Mouse (Mus musculus) intestine, embryonic 16.5 days (tissue): ENCODE data around the gene Prkca. TPM values are rescaled to one million over a fixed set of nuclear protein-coding genes. Genes with fewer than 3 reads are reported as not detected.

Experiments
- ATAC-seq: fragments of 200-750 bp; cut with Nextera tagmentation; 2 replicates; pipeline ENCODE4 v1.8.0; 2017; ENCODE audit warnings: moderate TSS enrichment, moderate library complexity
- H3K27ac ChIP-seq: fragments of 300-500 bp; sonication (generic); 2 replicates; pipeline ENCODE4 v1.5.1; 2014; ENCODE audit warnings: mild to moderate bottlenecking, low read length
- H3K27me3 ChIP-seq: fragments of 300-500 bp; sonication (generic); replicated peaks from 2 replicates; pipeline ENCODE4 v1.6.1; 2014; ENCODE audit warnings: low read length, control low read depth, mixed read lengths; ENCODE audit not compliant: control insufficient read depth, insufficient read depth
- H3K36me3 ChIP-seq: fragments of 300-500 bp; sonication (generic); 2 replicates; pipeline ENCODE4 v1.6.1; 2014; ENCODE audit warnings: low read length, control low read depth; ENCODE audit not compliant: control insufficient read depth, insufficient read depth
- H3K4me1 ChIP-seq: fragments of 300-500 bp; sonication (generic); 2 replicates; pipeline ENCODE4 v1.6.1; 2014; ENCODE audit warnings: low read length, control low read depth, mixed read lengths; ENCODE audit not compliant: control insufficient read depth, insufficient read depth
- H3K4me2 ChIP-seq: fragments of 300-500 bp; sonication (generic); 2 replicates; pipeline ENCODE4 v1.6.1; 2014; ENCODE audit warnings: low read depth, low read length, control low read depth
- H3K4me3 ChIP-seq: fragments of 300-500 bp; sonication (generic); 2 replicates; pipeline ENCODE4 v1.5.1; 2014; ENCODE audit warnings: mild to moderate bottlenecking, low read length
- H3K9ac ChIP-seq: fragments of 300-500 bp; sonication (generic); 2 replicates; pipeline ENCODE4 v1.6.1; 2014; ENCODE audit warnings: low read depth, low read length
- H3K9me3 ChIP-seq: fragments of 300-500 bp; sonication (generic); 2 replicates; pipeline ENCODE4 v1.6.1; 2016; ENCODE audit warnings: low read length, control low read depth; ENCODE audit not compliant: control insufficient read depth
- WGBS: fragments of 180-500 bp; shearing (Covaris S2); extraction: QIAGEN DNeasy Blood & Tissue Kit; methylation state at CpG from one replicate; pipeline ENCODE4 v1.1.7; 2014; 5-methylcytosine and 5-hydroxymethylcytosine counted together
- microRNA-seq: library from miRNA; unstranded; fragments of <30 nt; microRNA quantifications from one replicate; pipeline ENCODE4, GENCODE M21; 2016
- polyA plus RNA-seq: library from polyadenylated mRNA; unstranded; fragments of >200 nt; fragmentation: Nextera tagmentation; extraction: Ambion mirVana; gene quantifications from 2 replicates; pipeline ENCODE4 v1.2.1, GENCODE M21; 2015

The Prkca gene
- polyA plus RNA-seq, 1 experiment from 2014 or later, result 20.3 TPM

DNA sequence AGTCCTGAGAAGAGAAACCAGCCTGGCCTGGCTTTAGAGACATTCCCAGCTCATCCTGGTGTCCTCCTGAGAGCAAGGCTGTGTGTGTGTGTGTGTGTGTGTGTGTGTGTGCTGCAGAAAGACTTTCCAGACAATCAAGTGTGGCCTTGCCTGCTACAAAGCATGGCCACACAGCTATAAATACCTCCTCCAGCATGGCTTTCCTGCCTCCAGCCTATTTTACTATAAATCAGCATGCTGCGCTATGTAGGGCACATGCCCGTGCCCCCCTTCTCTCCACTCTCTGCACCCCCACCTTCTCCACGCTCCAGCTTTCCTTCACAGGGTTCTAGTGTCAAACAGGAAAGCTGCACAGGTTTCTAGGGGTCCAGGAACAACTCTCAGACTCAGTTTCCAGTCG, 448.1 kb downstream of the Prkca start:
- H3K36me3 ChIP-seq, result no peaks in the 10 kb centered on the region
- 64% methylated on average over 4 of the region's 4 CpGs for WGBS
- ATAC-seq, result no peak

DNA sequence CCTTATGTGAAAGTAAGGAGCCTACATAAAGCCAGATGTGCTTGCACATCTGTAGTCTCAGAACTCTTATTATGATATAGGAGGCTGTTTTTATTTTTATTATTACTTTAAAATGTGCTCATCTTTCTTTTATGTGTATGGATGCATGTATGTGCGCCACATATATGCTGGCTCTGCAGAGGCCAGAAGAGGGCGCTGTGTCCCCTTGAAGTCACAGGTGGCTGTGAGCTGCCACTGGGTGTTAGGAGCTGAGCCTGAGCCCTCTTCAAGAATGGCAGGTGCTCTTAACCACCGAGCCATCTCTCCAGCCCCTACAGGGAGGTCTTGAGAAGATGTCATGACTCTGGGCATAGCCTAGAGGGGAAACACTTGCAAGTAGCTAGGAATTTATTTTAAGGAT, 452.4 kb downstream of the Prkca start:
- Histone ChIP-seq H3K9me3 (no peaks in the 10 kb centered on the region), H3K36me3 (no peaks in the 10 kb centered on the region), H3K4me3 (no peak overlapping the region), H3K27ac (no peak overlapping the region), H3K9ac (no peak overlapping the region), H3K4me1 (no peaks in the 10 kb centered on the region), H3K4me2 (no peak overlapping the region), H3K27me3 (no peaks in the 10 kb centered on the region)
- no peak for ATAC-seq
- WGBS, result 84% methylated on average over 3 of the region's 3 CpGs

More for the DNA sequence above, 448.1 kb downstream of the Prkca start:
- Histone ChIP-seq H3K9ac (no peak overlapping the region), H3K4me2 (no peak overlapping the region), H3K27ac (no peak overlapping the region), H3K9me3 (no peaks in the 10 kb centered on the region), H3K4me3 (no peak overlapping the region), H3K4me1 (no peaks in the 10 kb centered on the region), H3K27me3 (no peaks in the 10 kb centered on the region)

DNA sequence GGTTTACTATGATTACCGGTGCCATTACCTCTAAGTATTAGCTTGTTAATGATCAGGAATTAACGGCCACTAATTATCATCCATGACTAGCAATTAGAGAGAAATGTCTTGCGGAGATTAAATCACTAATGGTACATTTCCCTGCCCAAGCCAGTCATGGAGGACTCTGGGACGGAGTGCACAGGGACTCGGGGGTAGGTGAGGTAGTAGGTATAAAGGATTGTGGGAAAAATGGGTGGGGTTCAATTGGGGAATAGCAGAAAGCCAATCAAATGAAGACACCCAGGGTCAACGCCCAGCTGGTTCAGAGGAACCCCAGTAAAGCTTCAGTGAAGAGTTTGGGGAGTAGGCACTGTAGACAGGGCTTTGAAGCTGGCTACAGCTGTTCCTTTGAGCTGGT, 456.4 kb downstream of the Prkca start:
- no peaks in the 10 kb centered on the region for H3K9me3 ChIP-seq
- H3K36me3 ChIP-seq, result no peaks in the 10 kb centered on the region
- no peak overlapping the region for H3K9ac ChIP-seq
- no peak overlapping the region for H3K27ac ChIP-seq
- WGBS, result 84% methylated on average over 6 of the region's 6 CpGs
- H3K27me3 ChIP-seq, result no peaks in the 10 kb centered on the region
- H3K4me2 ChIP-seq, result no peak overlapping the region
- H3K4me1 ChIP-seq, result no peaks in the 10 kb centered on the region
- no peak overlapping the region for H3K4me3 ChIP-seq
- no peak for ATAC-seq

Small RNA genes lying within 50 kb of the gene (microRNA-seq; reads per million reads assigned to microRNA genes)
- gene Mir7223, result not detected

Other genes starting within 250 kb of the Prkca start
- 5.2 and 11.5 TPM in 2 replicates for gene Apoh, start 574 bp downstream of the Prkca start, polyA plus RNA-seq
- 4.3 and 6.7 TPM in 2 replicates for gene Cep112, start 81.3 kb upstream of the Prkca start, polyA plus RNA-seq